Mouse (Mus musculus): ENCODE data around the gene Lct.

- peak in 1 of 2 experiments; percentile 48; a peak in 2 of 4 replicates for TF ChIP-seq CTCF (conservative IDR thresholded peaks at IDR 0.05 in 1 of 2, IDR thresholded peaks at IDR 0.05 in 1 of 2; ENCODE audit: low read depth in 2 of 2, low read length in 2 of 2)
- no peak for TF ChIP-seq POLR2AphosphoS2 (IDR thresholded peaks at IDR 0.05; ENCODE audit: low read depth, low read length)
- TF ChIP-seq E2F4 (IDR thresholded peaks at IDR 0.05; ENCODE audit: insufficient replicate concordance, low read depth, low read length), result no peak
- TF ChIP-seq TBP (conservative IDR thresholded peaks at IDR 0.05; ENCODE audit: low read depth, low read length), result no peak
- no peak for TF ChIP-seq NRF1 (IDR thresholded peaks at IDR 0.05; ENCODE audit: low read depth, low read length)
- TF ChIP-seq POLR2A (IDR thresholded peaks at IDR 0.05; ENCODE audit: low read depth, low read length), result no peak
- TF ChIP-seq ETS1 (conservative IDR thresholded peaks at IDR 0.05; ENCODE audit: low read depth, low read length), result no peak
- TF ChIP-seq MAZ (IDR thresholded peaks at IDR 0.05; ENCODE audit: low read depth, low read length), result no peak
- TF ChIP-seq CHD2 (IDR thresholded peaks at IDR 0.05; ENCODE audit: low read length), result no peak
- TF ChIP-seq TCF12 (IDR thresholded peaks at IDR 0.05; ENCODE audit: low read depth, low read length), result no peak
These were observed 45.2 kb downstream of the Lct start for GRCm38 (mm10) chr1:128282924-128283323.

Data from CH12.LX (cell line).